Mouse (Mus musculus) left cerebral cortex, adult 11 months (tissue): ENCODE data around the gene Tomm40l.
"Not testable (repeated sequence)": the region's sequence is repeated elsewhere in the genome, so short reads cannot be mapped to it uniquely, and the experiment has no call there.

Experiments
- DNase-seq: peaks from one replicate; pipeline ENCODE4 v3.0.0; 2022; ENCODE audit warnings: low spot score

The Tomm40l gene

GRCm38 (mm10) chr1:171249913-171250600, 27.7 kb upstream of the Tomm40l start, which contains the start of gene Adamts4:
Gene Adamts4, plus strand, starts transcription at chr1:171250421.
- DNase-seq: no peak

DNA sequence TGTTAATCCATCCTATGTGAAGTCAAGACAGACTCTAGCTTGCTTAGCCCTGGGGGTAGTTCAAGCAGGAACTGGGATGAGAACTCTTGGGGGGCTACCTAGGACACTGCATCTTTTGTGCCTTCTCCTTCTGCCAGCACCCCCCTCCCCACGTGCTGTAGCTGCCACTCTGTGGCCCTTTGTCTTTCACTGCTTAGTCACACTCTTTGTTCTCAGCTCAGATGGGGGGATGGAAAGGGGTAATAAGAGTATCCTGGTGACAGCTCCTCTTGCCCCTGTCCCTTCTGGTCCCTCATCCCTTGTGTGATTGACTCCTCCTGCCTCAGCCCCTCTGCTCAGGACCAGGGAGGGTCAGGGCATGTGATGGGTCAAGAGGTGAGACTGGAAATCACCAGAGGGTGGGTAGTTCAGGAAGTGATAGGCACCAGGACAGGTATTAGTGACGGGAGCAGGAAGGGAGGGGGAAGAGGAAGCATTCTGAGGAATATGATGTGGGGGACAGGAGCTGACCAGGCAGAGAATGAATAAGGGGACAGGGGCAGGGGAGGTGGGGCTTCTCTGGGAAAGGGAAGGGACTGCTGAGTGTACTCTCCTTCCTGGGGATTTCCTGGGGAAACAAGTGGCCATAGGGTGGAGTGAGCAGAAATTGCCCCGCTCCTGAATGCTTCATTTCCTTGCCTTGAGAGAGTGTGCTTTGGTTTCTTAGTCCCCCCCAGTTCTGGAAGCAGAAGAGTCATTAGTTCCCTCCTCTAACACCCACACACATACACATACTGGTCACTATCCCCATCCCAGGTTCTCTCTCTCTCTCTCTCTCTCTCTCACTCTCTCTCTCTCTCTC, 26.3 kb upstream of the Tomm40l start:
- no peak for DNase-seq

DNA sequence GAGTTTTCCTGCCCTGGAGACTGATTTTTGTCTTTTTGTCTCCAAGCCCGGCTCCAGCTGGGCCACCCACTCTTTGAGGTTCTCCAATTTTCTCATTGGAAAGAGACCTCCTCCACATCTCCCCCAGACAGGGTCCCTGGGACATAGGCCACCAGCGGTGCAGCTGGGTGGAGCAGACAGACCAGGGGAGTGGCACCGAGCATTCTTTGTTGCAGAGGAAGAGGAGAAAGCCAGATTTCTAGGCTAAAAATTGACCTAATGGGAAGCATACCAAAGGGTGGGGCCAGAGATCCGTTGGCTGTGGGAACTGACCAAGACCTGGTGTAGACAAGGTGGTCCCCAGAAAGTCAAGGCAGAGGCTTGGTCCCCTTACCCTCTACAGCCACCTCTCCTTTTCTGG, 25.6 kb upstream of the Tomm40l start:
- no peak for DNase-seq

DNA sequence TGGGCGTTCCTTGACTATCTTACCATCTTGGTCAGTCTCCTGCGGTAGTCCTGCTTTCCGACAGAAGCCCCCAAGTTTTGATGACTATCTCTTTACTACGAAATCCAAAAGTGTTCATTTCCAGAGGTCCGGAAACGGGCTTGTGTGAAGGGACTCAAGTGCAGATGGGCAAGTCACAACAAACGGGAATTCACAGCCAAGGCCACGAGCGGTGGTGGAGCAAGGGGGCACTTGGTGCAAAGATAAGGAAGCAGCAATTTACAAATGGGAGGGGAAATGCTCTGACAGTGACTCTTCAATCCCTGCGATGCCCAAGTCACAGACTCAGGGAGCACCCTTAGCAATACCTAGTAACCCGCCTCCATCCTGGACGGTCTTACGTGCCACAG, 25.1 kb upstream of the Tomm40l start:
- DNase-seq: no peak

GRCm38 (mm10) chr1:171246709-171247452, 24.6 kb upstream of the Tomm40l start:
- peak; percentile 97 for DNase-seq

DNA sequence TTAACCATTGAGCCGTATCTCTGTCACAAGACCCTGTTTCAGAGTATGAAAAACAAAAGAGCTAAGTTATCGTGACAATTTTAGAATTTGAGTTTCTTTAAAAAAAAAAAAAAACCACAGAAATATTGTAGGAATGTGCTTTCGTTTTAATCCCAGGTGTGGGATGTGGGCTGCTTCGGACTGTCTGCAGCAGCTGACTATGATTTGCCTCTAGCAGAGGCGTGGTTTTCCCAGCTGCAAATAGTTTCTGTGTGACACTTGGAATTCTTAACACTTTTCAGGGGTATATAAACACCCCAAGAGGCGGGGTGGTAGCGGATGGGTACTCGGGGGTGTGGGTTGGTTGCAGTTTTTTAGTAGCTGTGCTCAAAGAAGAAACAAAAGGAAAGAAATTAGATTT, 23.0 kb upstream of the Tomm40l start:
- no peak for DNase-seq

DNA sequence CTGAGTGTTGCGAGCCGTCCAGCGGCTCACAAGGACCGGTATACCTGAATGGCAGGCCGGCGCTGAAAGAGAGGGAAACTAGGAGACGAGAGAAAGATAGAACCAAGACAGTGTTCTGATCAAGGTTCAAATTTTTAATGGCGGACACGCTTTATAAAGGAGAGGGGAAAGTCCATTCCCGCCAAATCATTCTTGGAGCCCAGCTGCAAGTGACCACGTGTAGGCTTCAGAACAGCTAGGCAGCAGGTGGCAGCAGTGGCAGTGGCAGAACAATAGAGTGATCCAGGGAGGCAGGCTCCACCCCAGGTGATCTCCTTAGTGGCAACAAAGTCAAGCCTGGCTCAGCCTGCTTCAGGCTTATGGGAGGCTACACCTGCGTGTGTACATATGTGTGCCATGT, 19.6 kb upstream of the Tomm40l start:
- not testable (repeated sequence) for DNase-seq

GRCm38 (mm10) chr1:171240911-171241310, 18.6 kb upstream of the Tomm40l start:
- DNase-seq: no peak

DNA sequence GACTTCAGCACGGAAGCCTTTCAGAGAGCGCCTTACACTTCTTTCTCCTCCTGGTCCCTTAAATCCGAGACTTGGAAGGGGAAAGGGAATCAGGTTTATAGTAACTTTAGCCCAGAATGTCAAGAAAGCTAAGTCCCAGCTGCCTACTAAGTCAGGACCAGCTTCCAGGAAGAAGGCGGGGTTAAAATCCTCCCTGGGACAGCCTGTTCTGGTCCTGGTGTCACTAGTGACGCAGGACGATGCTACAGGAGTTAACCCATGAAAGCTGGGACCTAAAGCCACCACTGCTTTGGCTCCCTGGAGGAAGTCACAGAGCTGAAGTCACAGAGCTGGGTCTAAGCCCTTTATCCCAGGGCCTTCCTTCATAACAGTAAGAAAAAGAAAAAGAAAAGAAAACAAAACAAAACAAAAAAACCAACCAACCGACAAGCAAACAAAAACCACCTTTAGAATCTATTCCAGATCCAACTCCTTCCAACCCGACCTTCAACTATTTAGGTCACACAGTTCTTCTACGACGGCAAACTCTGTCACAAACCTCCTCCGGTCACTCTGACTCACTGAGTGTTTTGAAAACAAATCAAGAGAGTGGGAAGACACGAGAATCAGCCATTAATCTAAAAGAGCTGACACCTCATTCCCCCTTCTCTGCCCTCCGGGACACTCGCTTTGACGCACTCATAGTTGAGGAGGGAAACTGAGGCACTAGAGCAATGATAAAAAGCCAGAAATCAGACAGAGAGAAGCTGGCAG, 17.9 kb upstream of the Tomm40l start:
- no peak for DNase-seq

- DNase-seq: no peak
Measured at GRCm38 (mm10) chr1:171238463-171238862, 16.1 kb upstream of the Tomm40l start.

DNA sequence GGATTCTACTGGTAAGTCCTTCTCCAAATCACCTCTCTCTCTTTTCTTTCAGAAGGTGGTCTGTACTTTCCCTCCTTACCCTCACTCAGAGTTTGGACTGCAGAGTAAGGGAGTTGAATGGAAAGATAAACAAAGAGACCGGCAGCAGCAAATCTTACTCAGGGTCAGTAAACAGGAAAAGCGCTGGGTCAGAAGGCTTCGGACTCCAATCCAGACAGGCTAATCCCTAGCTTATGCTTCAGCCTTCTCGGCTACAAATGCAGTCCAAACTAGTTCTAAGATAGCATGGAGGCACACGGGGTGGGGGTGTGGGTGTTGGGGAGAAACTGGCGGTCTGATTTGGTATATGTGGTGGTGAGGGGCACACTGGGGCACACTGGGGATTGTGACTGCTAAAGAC, 15.1 kb upstream of the Tomm40l start:
- DNase-seq: no peak

- DNase-seq: no peak
Measured at GRCm38 (mm10) chr1:171235791-171236190, 13.5 kb upstream of the Tomm40l start.

DNA sequence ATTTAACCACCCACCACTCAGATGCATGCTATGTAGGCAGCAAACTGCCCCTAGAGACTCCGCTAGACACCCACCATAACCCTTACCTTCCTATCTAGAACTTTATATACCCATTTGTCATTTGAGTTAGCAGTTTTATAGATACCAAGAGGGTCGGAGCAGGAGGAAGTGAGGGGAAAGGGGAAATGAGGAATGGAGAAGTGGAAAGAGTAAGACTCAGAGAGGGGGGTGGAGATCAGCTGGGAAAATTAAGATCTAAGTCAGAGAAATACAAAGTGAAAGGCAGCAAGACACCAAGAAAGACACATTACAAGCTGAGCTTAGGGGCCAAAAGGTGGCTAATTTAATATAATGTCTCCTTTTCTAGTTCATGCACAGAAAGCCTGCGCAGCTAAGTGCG, 12.2 kb upstream of the Tomm40l start:
- no peak for DNase-seq

- DNase-seq: no peak
Measured at GRCm38 (mm10) chr1:171234126-171234525, 11.8 kb upstream of the Tomm40l start, which contains the start of gene Fcer1g. Gene Fcer1g, minus strand, starts transcription at chr1:171234365.

- no peak for DNase-seq
Measured at GRCm38 (mm10) chr1:171232800-171233730, 10.8 kb upstream of the Tomm40l start.

- DNase-seq: no peak
Measured at GRCm38 (mm10) chr1:171232348-171232747, 10.0 kb upstream of the Tomm40l start.

GRCm38 (mm10) chr1:171231844-171232243, 9.5 kb upstream of the Tomm40l start:
- no peak for DNase-seq

- no peak for DNase-seq
Measured at GRCm38 (mm10) chr1:171230215-171230614, 7.9 kb upstream of the Tomm40l start.

- no peak for DNase-seq
Measured at GRCm38 (mm10) chr1:171229750-171230149, 7.4 kb upstream of the Tomm40l start.

- no peak for DNase-seq
Measured at GRCm38 (mm10) chr1:171227879-171228278, 5.6 kb upstream of the Tomm40l start.

DNA sequence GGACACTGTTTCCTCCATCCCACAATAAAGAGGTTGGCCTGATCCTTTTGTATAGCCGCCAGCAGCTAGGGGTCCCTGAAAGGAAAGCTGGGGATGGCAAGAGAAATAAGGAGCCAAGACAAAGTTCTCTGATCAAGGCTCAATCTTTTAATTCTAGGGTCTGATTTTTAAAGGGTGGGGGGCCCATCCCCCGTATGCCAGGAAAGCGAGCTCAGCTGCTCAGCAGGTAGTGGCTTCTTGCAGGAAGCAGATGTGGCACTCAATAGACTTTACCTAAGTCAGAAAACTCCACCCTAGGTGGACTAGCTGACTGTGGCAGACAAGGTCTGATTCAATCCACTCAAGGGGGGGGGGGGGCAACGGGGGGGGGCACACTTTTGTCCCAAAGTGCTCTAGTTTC, 4.5 kb upstream of the Tomm40l start:
- DNase-seq: no peak
